Mouse (Mus musculus): ENCODE measurements around the gene Med17. TPM values are rescaled to one million over a fixed set of nuclear protein-coding genes. Genes with fewer than 3 reads are reported as not detected.

The Med17 gene
- polyA plus RNA-seq, 1 experiment from 2014 or later: 30.1 TPM

DNA sequence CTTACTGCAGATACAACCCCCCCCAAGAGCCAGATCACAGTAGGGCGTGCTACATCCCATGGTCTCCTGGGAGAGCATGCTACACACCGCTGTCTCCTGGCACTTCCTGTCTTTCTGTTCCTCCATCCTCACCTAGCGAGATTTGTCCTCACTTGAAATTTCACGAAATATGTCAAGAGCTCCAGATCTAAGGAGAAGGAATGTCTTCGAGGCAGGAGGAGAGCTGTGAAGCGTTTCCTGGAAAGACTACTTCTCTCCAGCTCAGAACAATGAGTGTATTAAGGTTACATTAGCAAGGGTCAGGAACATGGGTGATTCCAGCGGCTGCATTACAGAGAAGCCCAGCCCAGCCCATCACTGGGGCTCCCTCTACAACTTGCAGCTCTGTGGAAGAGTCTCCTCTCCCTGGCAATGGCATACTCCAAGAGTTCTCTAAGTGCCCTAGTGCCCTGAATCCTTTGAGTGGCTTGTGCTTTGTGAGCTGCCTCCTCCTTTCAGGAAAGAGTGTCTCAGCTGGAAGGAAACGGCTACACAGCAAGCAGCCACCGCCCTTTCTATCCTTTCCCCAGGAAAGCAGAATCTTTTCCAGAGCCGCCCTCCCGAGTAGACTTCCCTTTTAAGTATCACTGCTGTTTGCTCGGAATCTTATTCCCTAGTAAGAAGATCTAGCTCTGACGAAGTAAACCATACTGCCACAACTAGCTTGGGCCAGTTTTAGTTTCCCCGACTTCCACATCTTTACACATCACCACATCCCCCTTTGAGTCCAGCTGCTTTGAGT lies 42.0 kb downstream of the Med17 start:
- Histone ChIP-seq H3K27ac (replicated peaks; ENCODE audit: low read depth, low read length) (no peak overlapping the region), H3K9ac (ENCODE audit: low read depth, low read length) (no peak overlapping the region), H3K36me3 (ENCODE audit: control insufficient read depth, insufficient read depth, low read length) (no peaks in the 10 kb centered on the region), H3K27me3 (replicated peaks; ENCODE audit: control insufficient read depth, insufficient read depth, low read length) (no peaks in the 10 kb centered on the region), H3K4me2 (ENCODE audit: low read depth, low read length) (no peak overlapping the region), H3K4me3 (ENCODE audit: low read depth, low read length) (no peak overlapping the region), H3K9me3 (ENCODE audit: control insufficient read depth, low read length) (no peaks in the 10 kb centered on the region), H3K4me1 (ENCODE audit: control insufficient read depth, insufficient read depth, low read length) (0 out of 2 replicates have a peak, but pooled peaks cover 3% of the 10 kb centered on the region)
- WGBS: 28% methylated on average over 12 of the region's 14 CpGs
- peak; percentile 3 for DNase-seq (ENCODE audit: low spot score)
- ATAC-seq (ENCODE audit: low read depth): no peak

DNA sequence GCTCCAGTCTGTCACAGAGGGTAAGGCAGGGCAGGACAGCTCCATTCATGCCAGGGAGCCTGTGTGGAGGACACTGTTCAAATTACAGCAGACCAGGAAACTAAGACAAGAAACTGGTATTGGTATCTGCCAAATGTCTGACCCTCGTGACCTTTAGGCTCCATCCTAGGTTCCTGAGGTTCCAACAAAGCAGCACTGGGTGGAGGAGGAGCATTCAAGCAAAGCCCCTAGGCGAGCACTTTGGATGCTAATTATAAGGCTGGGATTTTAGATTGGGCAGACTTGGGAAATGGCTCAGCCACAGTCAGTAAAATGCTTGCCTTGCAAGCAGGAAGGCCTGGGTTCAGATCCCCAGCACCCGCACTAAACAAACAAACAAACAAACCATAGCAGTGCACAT lies 43.7 kb downstream of the Med17 start:
- no peaks in the 10 kb centered on the region for H3K36me3 ChIP-seq (ENCODE audit: control insufficient read depth, insufficient read depth, low read length)
- no peaks in the 10 kb centered on the region; the same call in 1 of the 2 replicates for H3K9me3 ChIP-seq (ENCODE audit: control insufficient read depth, low read length)
- ATAC-seq (ENCODE audit: low read depth): no peak
- H3K4me2 ChIP-seq (ENCODE audit: low read depth, low read length): no peak overlapping the region
- no peak overlapping the region for H3K4me3 ChIP-seq (ENCODE audit: low read depth, low read length)
- WGBS: 53% methylated on average over 3 of the region's 3 CpGs
- no peaks in the 10 kb centered on the region for H3K27me3 ChIP-seq (replicated peaks; ENCODE audit: control insufficient read depth, insufficient read depth, low read length)
- H3K27ac ChIP-seq (replicated peaks; ENCODE audit: low read depth, low read length): no peak overlapping the region
- DNase-seq (ENCODE audit: low spot score): no peak
- H3K4me1 ChIP-seq (ENCODE audit: control insufficient read depth, insufficient read depth, low read length): 0 out of 2 replicates have a peak, but pooled peaks cover 3% of the 10 kb centered on the region
- no peak overlapping the region for H3K9ac ChIP-seq (ENCODE audit: low read depth, low read length)

DNA sequence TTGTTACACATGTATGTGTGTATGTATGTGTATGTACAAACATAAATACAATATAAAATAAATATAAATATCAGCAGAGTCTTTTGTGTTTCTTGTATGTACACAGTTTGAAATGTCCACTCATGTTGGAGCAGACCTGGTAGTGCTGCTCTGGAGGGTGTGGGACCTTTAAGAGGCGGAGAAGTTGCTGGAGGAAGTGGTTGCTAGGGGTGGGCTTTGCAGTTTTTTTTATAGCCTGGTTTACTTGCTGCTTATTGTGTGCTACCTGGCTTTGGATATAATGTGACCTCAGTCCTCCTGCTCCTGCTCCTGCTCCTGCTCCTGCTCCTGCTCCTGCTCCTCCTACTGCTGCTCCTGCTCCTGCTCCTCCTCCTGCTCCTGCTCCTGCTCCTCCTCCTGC lies 46.1 kb downstream of the Med17 start:
- H3K27me3 ChIP-seq (replicated peaks; ENCODE audit: control insufficient read depth, insufficient read depth, low read length): no peaks in the 10 kb centered on the region
- no peak overlapping the region for H3K4me3 ChIP-seq (ENCODE audit: low read depth, low read length)
- no peak overlapping the region for H3K27ac ChIP-seq (replicated peaks; ENCODE audit: low read depth, low read length)
- H3K4me2 ChIP-seq (ENCODE audit: low read depth, low read length): no peak overlapping the region
- ATAC-seq (ENCODE audit: low read depth) (no peak), DNase-seq (ENCODE audit: low spot score) (no peak)
- no peaks in the 10 kb centered on the region; the same call in 1 of the 2 replicates for H3K9me3 ChIP-seq (ENCODE audit: control insufficient read depth, low read length)
- no peak overlapping the region for H3K9ac ChIP-seq (ENCODE audit: low read depth, low read length)
- 89% methylated on average over 1 of the region's 1 CpGs for WGBS
- H3K36me3 ChIP-seq (ENCODE audit: control insufficient read depth, insufficient read depth, low read length): no peaks in the 10 kb centered on the region
- 0 out of 2 replicates have a peak, but pooled peaks cover 3% of the 10 kb centered on the region for H3K4me1 ChIP-seq (ENCODE audit: control insufficient read depth, insufficient read depth, low read length)

DNA sequence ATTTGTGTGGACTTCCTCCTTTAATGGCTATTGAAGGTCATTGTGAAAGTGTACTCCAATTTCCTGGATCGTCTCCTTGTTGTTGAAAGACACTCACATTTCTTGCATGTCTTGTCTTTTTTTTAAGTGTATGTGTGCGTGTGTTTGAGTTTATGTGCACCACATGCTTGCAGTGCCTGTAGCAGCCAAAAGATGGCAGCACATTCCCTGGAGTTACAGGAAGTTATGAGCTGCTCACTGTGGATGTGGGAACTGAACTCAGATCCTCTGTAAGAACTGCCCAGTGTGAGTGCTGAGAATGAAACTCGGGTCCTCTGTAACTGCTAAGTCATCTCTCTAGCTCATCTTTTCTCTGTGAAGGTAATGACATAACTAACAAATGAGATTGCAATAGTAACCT lies 47.3 kb downstream of the Med17 start:
- Histone ChIP-seq H3K27me3 (replicated peaks; ENCODE audit: control insufficient read depth, insufficient read depth, low read length) (no peaks in the 10 kb centered on the region), H3K9ac (ENCODE audit: low read depth, low read length) (no peak overlapping the region), H3K9me3 (ENCODE audit: control insufficient read depth, low read length) (no peaks in the 10 kb centered on the region; the same call in 1 of the 2 replicates), H3K4me2 (ENCODE audit: low read depth, low read length) (no peak overlapping the region), H3K4me1 (ENCODE audit: control insufficient read depth, insufficient read depth, low read length) (no peaks in the 10 kb centered on the region), H3K4me3 (ENCODE audit: low read depth, low read length) (no peak overlapping the region), H3K36me3 (ENCODE audit: control insufficient read depth, insufficient read depth, low read length) (no peaks in the 10 kb centered on the region), H3K27ac (replicated peaks; ENCODE audit: low read depth, low read length) (no peak overlapping the region)
- WGBS: 86% methylated on average over 3 of the region's 3 CpGs
- DNase-seq (ENCODE audit: low spot score) (no peak), ATAC-seq (ENCODE audit: low read depth) (no peak)

DNA sequence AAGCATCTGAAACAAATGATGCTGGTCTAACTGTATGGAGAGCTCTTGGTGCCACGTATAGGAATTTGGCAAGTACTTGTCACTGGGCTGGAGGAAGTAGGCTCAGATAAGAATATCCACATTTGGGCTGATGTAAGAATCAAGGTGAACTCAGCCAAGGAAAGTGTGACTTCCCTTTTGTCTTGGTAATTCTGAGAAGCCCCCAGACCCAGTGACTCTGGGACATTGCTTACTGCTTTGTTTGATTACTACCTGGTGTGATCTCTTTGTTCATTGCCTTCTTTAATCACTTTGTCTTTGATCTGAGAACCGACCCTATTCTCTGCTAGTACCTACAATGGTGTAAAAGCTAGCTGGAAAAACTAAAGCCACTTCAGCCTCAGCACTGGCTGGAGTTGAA lies 54.8 kb downstream of the Med17 start:
- DNase-seq (ENCODE audit: low spot score) (no peak), ATAC-seq (ENCODE audit: low read depth) (no peak)

DNA sequence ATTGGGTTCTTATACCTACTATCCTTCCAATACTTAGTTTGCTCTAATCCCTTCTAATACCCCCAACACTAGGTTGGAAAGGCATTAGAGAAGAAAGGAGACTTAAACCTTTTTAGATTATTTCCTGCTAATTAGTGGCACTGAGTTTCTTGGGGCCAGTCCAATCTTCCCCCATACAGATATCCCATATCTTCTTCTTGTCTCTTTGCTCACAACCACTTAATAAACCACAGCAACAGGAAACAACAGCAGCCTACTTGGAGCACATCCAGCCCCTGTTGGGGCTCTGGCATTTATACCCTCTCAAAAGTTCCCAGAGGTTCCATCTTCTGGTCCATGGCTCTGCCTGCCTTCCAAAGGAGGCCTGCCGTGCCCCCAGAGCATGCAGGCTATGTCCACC lies 66.0 kb downstream of the Med17 start:
- Histone ChIP-seq H3K27me3 (replicated peaks; ENCODE audit: control insufficient read depth, insufficient read depth, low read length) (no peaks in the 10 kb centered on the region), H3K4me2 (ENCODE audit: low read depth, low read length) (no peak overlapping the region), H3K4me3 (ENCODE audit: low read depth, low read length) (no peak overlapping the region), H3K9ac (ENCODE audit: low read depth, low read length) (no peak overlapping the region), H3K9me3 (ENCODE audit: control insufficient read depth, low read length) (no peaks in the 10 kb centered on the region), H3K4me1 (ENCODE audit: control insufficient read depth, insufficient read depth, low read length) (no peaks in the 10 kb centered on the region), H3K36me3 (ENCODE audit: control insufficient read depth, insufficient read depth, low read length) (no peaks in the 10 kb centered on the region), H3K27ac (replicated peaks; ENCODE audit: low read depth, low read length) (no peak overlapping the region)
- WGBS: 75% methylated on average over 1 of the region's 1 CpGs
- no peak for DNase-seq (ENCODE audit: low spot score)
- no peak for ATAC-seq (ENCODE audit: low read depth)

More for the DNA sequence above, 54.8 kb downstream of the Med17 start:
- Histone ChIP-seq H3K27me3 (replicated peaks; ENCODE audit: control insufficient read depth, insufficient read depth, low read length) (no peaks in the 10 kb centered on the region), H3K4me2 (ENCODE audit: low read depth, low read length) (no peak overlapping the region), H3K4me1 (ENCODE audit: control insufficient read depth, insufficient read depth, low read length) (no peaks in the 10 kb centered on the region), H3K9ac (ENCODE audit: low read depth, low read length) (no peak overlapping the region), H3K36me3 (ENCODE audit: control insufficient read depth, insufficient read depth, low read length) (no peaks in the 10 kb centered on the region), H3K4me3 (ENCODE audit: low read depth, low read length) (no peak overlapping the region), H3K27ac (replicated peaks; ENCODE audit: low read depth, low read length) (no peak overlapping the region), H3K9me3 (ENCODE audit: control insufficient read depth, low read length) (no peaks in the 10 kb centered on the region)
- 45% methylated on average over 2 of the region's 2 CpGs for WGBS

DNA sequence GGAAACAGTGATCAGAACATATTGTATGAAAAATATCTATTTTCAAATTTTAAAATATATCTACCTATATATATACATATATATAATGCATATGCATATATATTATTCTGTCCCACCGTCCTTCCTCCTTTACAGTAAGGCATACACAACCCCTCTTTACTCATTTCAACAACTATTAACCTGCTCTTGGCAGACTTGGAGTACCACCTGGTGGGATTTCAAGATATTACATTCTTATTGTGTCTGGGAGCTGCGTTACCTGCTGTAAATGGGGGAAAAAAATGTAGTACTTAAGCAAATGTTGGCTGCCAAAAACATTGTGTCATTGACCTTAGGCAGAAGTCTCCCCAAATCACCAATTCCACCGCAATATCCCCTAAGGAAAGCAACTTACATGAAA lies 67.9 kb downstream of the Med17 start:
- Histone ChIP-seq H3K27me3 (replicated peaks; ENCODE audit: control insufficient read depth, insufficient read depth, low read length) (no peaks in the 10 kb centered on the region), H3K4me1 (ENCODE audit: control insufficient read depth, insufficient read depth, low read length) (no peaks in the 10 kb centered on the region), H3K4me2 (ENCODE audit: low read depth, low read length) (no peak overlapping the region), H3K36me3 (ENCODE audit: control insufficient read depth, insufficient read depth, low read length) (no peaks in the 10 kb centered on the region), H3K9ac (ENCODE audit: low read depth, low read length) (no peak overlapping the region), H3K4me3 (ENCODE audit: low read depth, low read length) (no peak overlapping the region), H3K9me3 (ENCODE audit: control insufficient read depth, low read length) (no peaks in the 10 kb centered on the region), H3K27ac (replicated peaks; ENCODE audit: low read depth, low read length) (no peak overlapping the region)
- DNase-seq (ENCODE audit: low spot score) (no peak), ATAC-seq (ENCODE audit: low read depth) (no peak)
- 70% methylated on average over 3 of the region's 3 CpGs for WGBS

Data from embryonic facial prominence, embryonic 14.5 days (tissue).